10 mouse cellular contexts compared by ENCODE assay signal in genomic region chr3:57472407-57472806, GRCm38 (mm10). TPM values are rescaled to one million over a fixed set of nuclear protein-coding genes. Genes with fewer than 3 reads are reported as not detected.
DNase-seq lines count a peak whose midpoint lies in the region; ATAC-seq and TF ChIP-seq lines count a peak whose summit lies in the region.
"Had no signal": no experiment of that assay in that cellular context is flagged by ENCODE, and none has a peak within 500 bp of the region (broad histone marks: within the 10 kb centered on the region; RNA-seq: fewer than 3 reads in every experiment).

No protein-coding gene starts in this region.

- peak overlapping the region; percentile 86; the same call in 1 of the 2 replicates for H3K27ac ChIP-seq in embryonic facial prominence, embryonic 14.5 days (replicated peaks; ENCODE audit: low read depth, low read length)
- H3K27ac ChIP-seq in kidney, embryonic 15.5 days = peak overlapping the region; percentile 67; the same call in 1 of the 2 replicates
- H3K27ac ChIP-seq in neural tube, embryonic 11.5 days (ENCODE audit: low read depth, low read length) = no peak overlapping the region
- no peak overlapping the region for H3K27ac ChIP-seq in left cerebral cortex, adult 2 months

- no peak overlapping the region for H3K4me3 ChIP-seq in embryonic facial prominence, embryonic 14.5 days (ENCODE audit: low read depth, low read length)
- no peak overlapping the region for H3K4me3 ChIP-seq in kidney, embryonic 15.5 days (replicated peaks)
- no peak overlapping the region for H3K4me3 ChIP-seq in neural tube, embryonic 11.5 days (ENCODE audit: low read depth, low read length)
- no peak overlapping the region for H3K4me3 ChIP-seq in left cerebral cortex, adult 2 months
- H3K4me3 ChIP-seq: myocyte had no signal

- H3K9ac ChIP-seq in embryonic facial prominence, embryonic 14.5 days (ENCODE audit: low read depth, low read length) = no peak overlapping the region
- no peak overlapping the region for H3K9ac ChIP-seq in kidney, embryonic 15.5 days
- no peak overlapping the region for H3K9ac ChIP-seq in neural tube, embryonic 11.5 days (ENCODE audit: low read length)

- H3K4me1 ChIP-seq in embryonic facial prominence, embryonic 14.5 days (ENCODE audit: control insufficient read depth, insufficient read depth, low read length) = peaks cover 22% of the 10 kb centered on the region
- H3K4me1 ChIP-seq in kidney, embryonic 15.5 days = peaks cover 35% of the 10 kb centered on the region
- peaks cover 16% of the 10 kb centered on the region for H3K4me1 ChIP-seq in neural tube, embryonic 11.5 days (ENCODE audit: control insufficient read depth, insufficient read depth, low read length)

- no peaks in the 10 kb centered on the region for H3K27me3 ChIP-seq in embryonic facial prominence, embryonic 14.5 days (replicated peaks; ENCODE audit: control insufficient read depth, insufficient read depth, low read length)
- H3K27me3 ChIP-seq in kidney, embryonic 15.5 days = no peaks in the 10 kb centered on the region
- no peaks in the 10 kb centered on the region for H3K27me3 ChIP-seq in neural tube, embryonic 11.5 days (ENCODE audit: control insufficient read depth, insufficient read depth, low read length)

- TF ChIP-seq CTCF in left cerebral cortex, adult 2 months (IDR thresholded peaks at IDR 0.05) = no peak

- peak; percentile 34 for DNase-seq in left cerebral cortex, postnatal 4 days
- DNase-seq in left cerebral cortex, postnatal 14 days (ENCODE audit: low spot score in 2 of 2) = no peak
- peak; percentile 51 for DNase-seq in embryonic facial prominence, embryonic 14.5 days (ENCODE audit: low spot score)
- DNase-seq in neural tube, embryonic 11.5 days (ENCODE audit: low spot score) = peak; percentile 64
- DNase-seq in right cerebral cortex, postnatal 36 days (ENCODE audit: low spot score in 2 of 2) = no peak
- DNase-seq in left cerebral cortex, adult 2 months (ENCODE audit: extremely low spot score in 1 of 2, low spot score in 2 of 2) = no peak
- DNase-seq in thymus, postnatal 10 days (ENCODE audit: low spot score in 2 of 2) = no peak

- H3K36me3 ChIP-seq in embryonic facial prominence, embryonic 14.5 days (ENCODE audit: control insufficient read depth, insufficient read depth, low read length) = peaks cover 15% of the 10 kb centered on the region
- H3K36me3 ChIP-seq in kidney, embryonic 15.5 days = peaks cover 11% of the 10 kb centered on the region
- no peaks in the 10 kb centered on the region; the same call in 1 of the 2 replicates for H3K36me3 ChIP-seq in neural tube, embryonic 11.5 days (ENCODE audit: control insufficient read depth, insufficient read depth, low read length)

- intact Hi-C loops in left cerebral cortex, postnatal 4 days (cut with DNase I) = no loop called here
- intact Hi-C loops in left cerebral cortex, postnatal 14 days (cut with DNase I) = no loop called here
- intact Hi-C loops in left cerebral cortex, adult 2 months (cut with DNase I) = no loop called here

- H3K4me2 ChIP-seq in embryonic facial prominence, embryonic 14.5 days (ENCODE audit: low read depth, low read length) = no peak overlapping the region
- H3K4me2 ChIP-seq in kidney, embryonic 15.5 days = no peak overlapping the region
- H3K4me2 ChIP-seq in neural tube, embryonic 11.5 days (ENCODE audit: low read depth) = no peak overlapping the region

- no peak; the same call in 1 of the 2 replicates for ATAC-seq in embryonic facial prominence, embryonic 14.5 days (ENCODE audit: low read depth)
- ATAC-seq in kidney, embryonic 15.5 days (replicated peaks; ENCODE audit: low FRiP score) = peak; percentile 73
- ATAC-seq in neural tube, embryonic 11.5 days (ENCODE audit: insufficient read depth, low FRiP score, low TSS enrichment) = peak; percentile 74

- WGBS in embryonic facial prominence, embryonic 14.5 days = 34% methylated on average over 4 of the region's 4 CpGs
- WGBS in kidney, embryonic 15.5 days = 40% methylated on average over 4 of the region's 4 CpGs
- WGBS in neural tube, embryonic 11.5 days = 29% methylated on average over 4 of the region's 4 CpGs

- no peaks in the 10 kb centered on the region for H3K9me3 ChIP-seq in embryonic facial prominence, embryonic 14.5 days (ENCODE audit: control insufficient read depth, low read length)
- H3K9me3 ChIP-seq in kidney, embryonic 15.5 days (replicated peaks) = no peaks in the 10 kb centered on the region
- H3K9me3 ChIP-seq in neural tube, embryonic 11.5 days (ENCODE audit: control insufficient read depth, low read length) = no peaks in the 10 kb centered on the region

RNA-seq across cellular contexts. Expression of gene Tm4sf4, which starts 47.3 kb away (rescaled TPM):
- total RNA-seq in left cerebral cortex, postnatal 4 days (2021) = not detected
- not detected for total RNA-seq in left cerebral cortex, postnatal 14 days (2021)
- 0.31 TPM in 1 of 2 replicates, not detected in the other for polyA plus RNA-seq in embryonic facial prominence, embryonic 14.5 days (2014; fragmentation: Nextera tagmentation; extraction: Ambion mirVana)
- 1.9 and 3.1 TPM in 2 replicates for polyA plus RNA-seq in kidney, embryonic 15.5 days (2015; fragmentation: Nextera tagmentation; extraction: Ambion mirVana)
- polyA plus RNA-seq in neural tube, embryonic 11.5 days (2014; fragmentation: Nextera tagmentation; extraction: Ambion mirVana) = 0.37 and 0.45 TPM in 2 replicates
- total RNA-seq in left cerebral cortex, adult 2 months (2021) = not detected
- polyA plus RNA-seq: cortical plate, adult 2 months had no signal

Comparison
In these comparisons a context has a peak if more than half of its experiments do, and no peak if none do; other contexts are left out.
1. DNase-seq: peak in left cerebral cortex, postnatal 4 days (single experiment), embryonic facial prominence, embryonic 14.5 days (single experiment) and neural tube, embryonic 11.5 days (single experiment); none in left cerebral cortex, postnatal 14 days (0 of 2), right cerebral cortex, postnatal 36 days (0 of 2), left cerebral cortex, adult 2 months (0 of 2) and thymus, postnatal 10 days (0 of 2).
2. H3K27ac ChIP-seq: peak in embryonic facial prominence, embryonic 14.5 days (single experiment) and kidney, embryonic 15.5 days (single experiment); none in neural tube, embryonic 11.5 days (single experiment) and left cerebral cortex, adult 2 months (single experiment).